Mouse (Mus musculus) left cerebral cortex, postnatal 14 days (tissue): ENCODE data around the gene Mpg. TPM values are rescaled to one million over a fixed set of nuclear protein-coding genes. Genes with fewer than 3 reads are reported as not detected.
A peak's percentile ranks its signal among the peaks of the same experiment; 100 is the strongest.
"Not testable (repeated sequence)": the region's sequence is repeated elsewhere in the genome, so short reads cannot be mapped to it uniquely, and the experiment has no call there.

Experiments
- DNase-seq, 2 experiments: peaks; one replicate each; pipeline ENCODE4 v3.0.0; 2021 to 2022; ENCODE audit warnings: low spot score in 2 of 2, mixed read lengths in 1 of 2
- intact Hi-C: fragments of 180-260 bp; cut with DNase I; formaldehyde crosslinking; loops from one replicate; pipeline ENCODE4 v1.15.1; 2025
- total RNA-seq, 2 experiments: library from RNA; stranded (reverse); gene quantifications; 2 replicates each; pipeline ENCODE4 v1.2.3; 2021

The Mpg gene
- total RNA-seq, 2 experiments from 2014 or later = 18.7 to 20.5 TPM

- intact Hi-C loops = no loop called here
- DNase-seq = no peak
Measured at GRCm38 (mm10) chr11:32200075-32200601, 26.2 kb upstream of the Mpg start, which contains the start of gene Il9r. Il9r (minus strand) TSS chr11:32200279.

- DNase-seq, intact Hi-C loops: not testable (repeated sequence)
Measured at GRCm38 (mm10) chr11:32200992-32201391, 25.3 kb upstream of the Mpg start.

GRCm38 (mm10) chr11:32201922-32202685, 24.2 kb upstream of the Mpg start:
- DNase-seq = no peak
- intact Hi-C loops = no loop called here

- peak; percentile 96 to 98 for DNase-seq
- intact Hi-C loops = no loop called here
Measured at GRCm38 (mm10) chr11:32205058-32205873, 21.0 kb upstream of the Mpg start, which contains the start of gene Snrnp25. Snrnp25 (plus strand) TSS chr11:32205415.

- intact Hi-C loops = loop anchor here (10.0 kb wide), 1 partner anchor 114 kb away; no protein-coding TSS in a partner anchor
- DNase-seq = no peak
Measured at GRCm38 (mm10) chr11:32210623-32211022, 15.7 kb upstream of the Mpg start.

- intact Hi-C loops = loop anchor here (10.0 kb wide), 1 partner anchor 109 kb away; no protein-coding TSS in a partner anchor
- DNase-seq = no peak
Measured at GRCm38 (mm10) chr11:32215372-32216162, 10.7 kb upstream of the Mpg start.

- peak; percentile 67 to 79 for DNase-seq
- intact Hi-C loops = loop anchor here (1.0 to 10.0 kb wide), 2 partner anchors 21 to 108 kb away; no protein-coding TSS in a partner anchor
Measured at GRCm38 (mm10) chr11:32216851-32217250, 9.5 kb upstream of the Mpg start.

- intact Hi-C loops = loop anchor here (10.0 kb wide), 1 partner anchor 106 kb away; no protein-coding TSS in a partner anchor
- no peak for DNase-seq
Measured at GRCm38 (mm10) chr11:32218501-32219050, 7.7 kb upstream of the Mpg start.

- intact Hi-C loops = loop anchor here (10.0 kb wide), 1 partner anchor 106 kb away; no protein-coding TSS in a partner anchor
Measured at GRCm38 (mm10) chr11:32219287-32219686, 7.0 kb upstream of the Mpg start.

GRCm38 (mm10) chr11:32220607-32221224, 5.6 kb upstream of the Mpg start:
- DNase-seq = no peak
- intact Hi-C loops = loop anchor here (10.0 kb wide), 1 partner anchor 546 kb away; the partner anchor contains the start of gene Bod1

More at GRCm38 (mm10) chr11:32219287-32219686, 7.0 kb upstream of the Mpg start:
- DNase-seq = no peak

- no peak for DNase-seq
- intact Hi-C loops = loop anchor here (10.0 kb wide), 1 partner anchor 547 kb away; the partner anchor contains the start of gene Bod1
Measured at GRCm38 (mm10) chr11:32221225-32221950, 4.9 kb upstream of the Mpg start.

- intact Hi-C loops = loop anchor here (10.0 kb wide), 1 partner anchor 547 kb away; the partner anchor contains the start of gene Bod1
- no peak for DNase-seq
Measured at GRCm38 (mm10) chr11:32221951-32222409, 4.3 kb upstream of the Mpg start, which contains the start of gene Rhbdf1. Rhbdf1 (minus strand) TSS chr11:32222300.

- DNase-seq = no peak
- intact Hi-C loops = loop anchor here (10.0 kb wide), 1 partner anchor 548 kb away; the partner anchor contains the start of gene Bod1
Measured at GRCm38 (mm10) chr11:32222570-32223194, 3.6 kb upstream of the Mpg start.

GRCm38 (mm10) chr11:32223297-32223967, 2.9 kb upstream of the Mpg start:
- DNase-seq = no peak
- intact Hi-C loops = loop anchor here (10.0 kb wide), 1 partner anchor 549 kb away; the partner anchor contains the start of gene Bod1

GRCm38 (mm10) chr11:32224468-32225139, 1.7 kb upstream of the Mpg start:
- intact Hi-C loops = loop anchor here (10.0 kb wide), 1 partner anchor 550 kb away; the partner anchor contains the start of gene Bod1
- peak in 1 of 2 experiments; percentile 50 for DNase-seq
